Mouse (Mus musculus) Patski (cell line): ENCODE results near the gene Adamts13. TPM values are rescaled to one million over a fixed set of nuclear protein-coding genes. Genes with fewer than 3 reads are reported as not detected.

ENCODE experiments used
- ATAC-seq: fragments of 100-300 bp; one replicate; pipeline ENCODE4 v1.8.0; 2021
- CTCF ChIA-PET: fragments of 350-600 bp; sonication (Branson Sonifier 250); formaldehyde crosslinking; loops from one replicate; lab custom pipeline; 2022; ENCODE audit warnings: inconsistent platforms; lab: Charles Lee
- POLR2A ChIA-PET: fragments of 350-600 bp; sonication (Branson Sonifier 250); formaldehyde crosslinking; loops from one replicate; lab custom pipeline; 2022; ENCODE audit warnings: antibody characterized with exemption, inconsistent platforms; lab: Charles Lee
- DNase-seq: peaks from one replicate; pipeline ENCODE4 v3.0.0-alpha.2; 2011; ENCODE audit warnings: low read depth, low spot score
- H3K27me3 ChIP-seq: fragments of 371-371 bp; one replicate; pipeline ENCODE4 v1.5.1; 2021
- CTCF ChIP-seq: fragments of 100-300 bp; IDR thresholded peaks from one replicate; pipeline ENCODE4 v1.5.1; 2021
- in situ Hi-C: fragments of 300-500 bp; cut with MboI; formaldehyde crosslinking; loops from 3 replicates; pipeline ENCODE4 v1.11.1; 2018; ENCODE audit warnings: low pct_unique_long_range_greater_than_20kb, mixed read lengths
- polyA plus RNA-seq: library from polyadenylated mRNA; unstranded; gene quantifications from one replicate; pipeline ENCODE4 v1.2.3, GENCODE M21; 2021

The Adamts13 gene
- polyA plus RNA-seq: 0.04 TPM

DNA sequence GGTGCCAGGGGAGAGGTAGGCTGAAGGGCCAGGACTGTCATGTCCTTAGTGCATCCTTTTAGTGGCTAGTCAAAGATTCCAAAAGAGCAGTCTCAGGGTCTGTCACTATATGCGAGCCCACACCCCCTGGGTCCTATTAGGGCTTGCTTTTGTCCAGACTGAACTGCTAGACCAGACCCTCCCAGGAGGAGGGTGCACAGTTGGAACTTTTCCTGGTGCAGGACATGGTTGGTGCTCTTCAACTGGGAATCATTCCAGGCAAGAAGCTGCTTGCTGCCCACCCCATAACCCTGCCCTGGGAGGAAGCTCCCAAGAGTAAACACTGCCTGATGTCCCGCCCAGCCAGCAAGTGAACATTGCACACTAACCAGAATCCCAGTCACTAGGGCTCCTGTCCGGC is at the start of gene Adamts13:
Adamts13 (plus strand) TSS at position 301 of the 400 bp plus-strand sequence.
- no peak for TF ChIP-seq CTCF
- POLR2A ChIA-PET: interaction anchor here (1.3 kb wide), 1 partner anchor 15 kb away, joined by 3 read pairs; no protein-coding TSS in a partner anchor
- in situ Hi-C loops: no loop called here
- ATAC-seq (no peak), DNase-seq (no peak)
- peaks cover 52% of the 10 kb centered on the region for H3K27me3 ChIP-seq
- CTCF ChIA-PET: no interaction called here

DNA sequence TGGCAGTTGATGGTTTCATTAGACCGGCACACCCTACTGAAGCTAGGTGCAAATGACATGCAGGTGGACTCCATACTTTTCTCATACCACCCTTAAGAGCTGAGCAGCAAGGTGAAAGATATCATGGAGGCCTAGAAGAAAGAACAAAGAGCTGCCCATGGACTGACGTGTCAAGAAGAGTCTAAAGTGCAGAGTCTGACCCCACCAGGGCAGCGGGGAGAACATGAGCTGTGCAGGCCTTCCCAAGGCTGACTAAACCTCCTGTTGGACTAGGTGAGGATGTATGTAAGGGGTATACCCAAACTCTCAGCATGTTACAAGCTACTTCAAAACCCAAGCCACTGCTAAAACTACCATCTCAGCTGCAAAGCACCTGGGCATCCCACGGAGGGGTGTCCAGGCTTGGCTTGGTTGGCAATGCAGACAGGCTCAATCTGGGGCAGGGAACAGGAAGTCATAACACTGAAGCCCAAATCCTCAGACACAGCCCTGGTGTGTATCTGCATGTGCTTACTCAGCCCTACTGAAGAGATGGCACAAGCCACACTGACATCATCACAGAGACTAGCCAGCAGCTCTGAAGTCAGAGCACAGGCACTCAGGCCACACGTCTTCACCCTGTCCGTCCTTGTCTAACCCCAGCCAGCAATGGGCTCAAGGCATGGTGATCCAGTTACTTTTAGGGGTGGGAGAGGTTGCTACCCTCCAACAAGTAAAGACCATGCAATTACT is 45.3 kb upstream of the Adamts13 start:
- DNase-seq: no peak
- TF ChIP-seq CTCF: no peak
- ATAC-seq: peak; percentile 36
- in situ Hi-C loops: no loop called here
- no peaks in the 10 kb centered on the region for H3K27me3 ChIP-seq
- POLR2A ChIA-PET: interaction anchor here (3.7 kb wide), 1 partner anchor 11 kb away, joined by 17 read pairs; the partner anchor contains the start of genes Surf1 and Surf2
- CTCF ChIA-PET: interaction anchor here (2.0 kb wide), 1 partner anchor 19 kb away, joined by 4 read pairs; no protein-coding TSS in a partner anchor

- ChIA-PET CTCF (interaction anchor here (0.7 to 2.9 kb wide), 7 partner anchors 10 to 110 kb away, joined by 3 to 10 read pairs (median 3); no protein-coding TSS in a partner anchor), POLR2A (no interaction called here)
- DNase-seq (no peak), ATAC-seq (no peak)
- in situ Hi-C loops: no loop called here
- H3K27me3 ChIP-seq: no peaks in the 10 kb centered on the region
- peak; percentile 80 for TF ChIP-seq CTCF
Measured at GRCm38 (mm10) chr2:26930390-26930789, 42.8 kb upstream of the Adamts13 start.

- no peak for TF ChIP-seq CTCF
- no peak for ATAC-seq
- H3K27me3 ChIP-seq: no peaks in the 10 kb centered on the region
- no peak for DNase-seq
- in situ Hi-C loops: no loop called here
- CTCF ChIA-PET: interaction anchor here (1.1 kb wide), 1 partner anchor 11 kb away, joined by 3 read pairs; no protein-coding TSS in a partner anchor
- POLR2A ChIA-PET: interaction anchor here (0.6 to 1.5 kb wide), 4 partner anchors 12 to 31 kb away, joined by 3 to 4 read pairs (median 3); partner anchors contain the start of genes Surf1 and Surf2
Measured at GRCm38 (mm10) chr2:26932473-26933303, 40.5 kb upstream of the Adamts13 start.

DNA sequence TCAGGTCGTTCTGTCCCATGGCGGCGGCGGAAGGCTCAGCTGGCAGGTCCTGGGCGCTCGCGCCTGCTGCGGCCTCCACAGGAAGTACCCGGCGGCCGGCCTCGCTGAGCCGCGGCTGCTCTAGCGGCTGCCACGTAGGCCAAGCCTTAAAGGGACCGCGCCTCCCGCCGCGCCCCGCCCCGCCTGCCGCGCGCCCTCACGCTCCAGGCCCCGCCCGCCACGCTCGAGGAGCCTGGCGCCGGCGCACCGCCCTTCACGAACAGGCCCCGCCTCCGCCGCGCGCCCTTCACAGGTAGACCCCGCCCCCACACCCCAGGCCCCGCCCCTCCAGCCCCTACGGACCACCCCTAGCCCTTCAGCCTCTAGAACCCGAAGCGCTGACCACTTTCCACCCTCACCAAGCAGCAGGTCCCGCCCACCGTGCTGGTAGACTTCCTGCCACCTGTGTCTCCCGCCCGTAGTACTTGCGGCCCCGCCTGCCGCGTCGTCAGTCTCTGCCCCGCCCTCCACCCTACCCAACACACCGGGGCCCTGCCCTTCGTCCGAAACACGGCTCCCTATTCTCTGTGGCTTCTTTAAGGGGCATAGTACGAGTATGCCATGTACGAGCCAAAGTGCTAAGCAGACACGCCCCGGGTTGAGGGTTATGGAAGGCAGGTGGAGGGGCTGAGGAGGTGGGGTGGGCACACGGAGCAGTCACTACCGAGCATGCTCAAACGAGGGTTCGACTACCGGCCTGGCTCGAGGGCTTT is 39.7 kb upstream of the Adamts13 start, which contains the start of the genes Surf4 and Stkld1:
Surf4 (minus strand) TSS at position 625 of the 752 bp plus-strand sequence.
Stkld1 (plus strand) TSS at position 744 of the 752 bp plus-strand sequence.
- in situ Hi-C loops: no loop called here
- CTCF ChIA-PET: no interaction called here
- TF ChIP-seq CTCF: no peak
- ATAC-seq (peak; percentile 92), DNase-seq (peak; percentile 37)
- H3K27me3 ChIP-seq: no peaks in the 10 kb centered on the region
- POLR2A ChIA-PET: no interaction called here

DNA sequence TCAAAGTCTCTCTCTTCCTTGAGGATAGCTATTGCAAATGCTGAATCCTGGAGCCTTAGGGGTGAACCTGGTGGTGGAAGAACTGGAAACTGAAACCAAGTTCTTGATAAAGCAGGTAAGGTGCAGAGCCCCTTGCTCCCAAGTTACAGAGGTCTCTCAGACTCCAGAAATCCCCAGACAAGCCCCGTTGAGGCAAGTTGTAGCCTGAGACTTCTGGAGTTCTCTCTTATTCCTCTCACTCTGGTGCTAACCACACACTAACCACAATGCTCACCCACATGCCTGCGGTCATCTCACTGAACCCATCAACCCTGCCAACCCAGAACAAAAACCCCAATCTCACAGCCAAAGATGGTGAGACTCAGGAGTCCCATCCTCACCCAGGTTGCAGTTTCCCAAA is 37.9 kb upstream of the Adamts13 start:
- DNase-seq: no peak
- ChIA-PET CTCF (no interaction called here), POLR2A (interaction anchor here (0.7 kb wide), 1 partner anchor 162 kb away, joined by 3 read pairs; no protein-coding TSS in a partner anchor)
- no peaks in the 10 kb centered on the region for H3K27me3 ChIP-seq
- in situ Hi-C loops: no loop called here
- no peak for ATAC-seq
- TF ChIP-seq CTCF: no peak

DNA sequence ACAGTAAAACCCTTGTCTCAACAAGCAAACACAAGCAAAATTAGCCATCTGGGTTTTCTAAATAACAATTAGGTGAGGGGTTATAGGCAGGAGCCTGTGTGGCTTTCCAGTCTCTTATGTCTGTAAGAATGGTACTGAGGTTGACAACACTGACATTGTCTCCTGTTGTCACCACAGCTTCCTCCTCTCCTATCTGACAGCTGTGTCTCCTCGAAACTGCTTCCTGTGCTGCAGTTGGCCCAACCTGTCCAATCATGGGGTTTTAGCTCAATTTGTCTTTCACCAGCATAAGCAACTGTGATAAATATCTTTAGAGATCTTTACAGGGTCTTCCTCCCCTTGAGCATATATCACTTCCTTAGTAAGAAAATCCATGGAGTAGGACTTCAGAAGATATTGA is 36.8 kb upstream of the Adamts13 start:
- in situ Hi-C loops: no loop called here
- ChIA-PET POLR2A (no interaction called here), CTCF (no interaction called here)
- DNase-seq (no peak), ATAC-seq (no peak)
- H3K27me3 ChIP-seq: no peaks in the 10 kb centered on the region
- no peak for TF ChIP-seq CTCF

GRCm38 (mm10) chr2:26941539-26941938 is 31.7 kb upstream of the Adamts13 start:
- no peak for ATAC-seq
- TF ChIP-seq CTCF: no peak
- no peak for DNase-seq
- in situ Hi-C loops: no loop called here
- peaks cover 4% of the 10 kb centered on the region for H3K27me3 ChIP-seq
- CTCF ChIA-PET: no interaction called here
- POLR2A ChIA-PET: no interaction called here

GRCm38 (mm10) chr2:26943253-26943652 is 30.0 kb upstream of the Adamts13 start:
- peaks cover 4% of the 10 kb centered on the region for H3K27me3 ChIP-seq
- ChIA-PET CTCF (interaction anchor here (1.2 kb wide), 1 partner anchor 9 kb away, joined by 4 read pairs; no protein-coding TSS in a partner anchor), POLR2A (no interaction called here)
- no peak for DNase-seq
- in situ Hi-C loops: no loop called here
- no peak for TF ChIP-seq CTCF
- no peak for ATAC-seq

DNA sequence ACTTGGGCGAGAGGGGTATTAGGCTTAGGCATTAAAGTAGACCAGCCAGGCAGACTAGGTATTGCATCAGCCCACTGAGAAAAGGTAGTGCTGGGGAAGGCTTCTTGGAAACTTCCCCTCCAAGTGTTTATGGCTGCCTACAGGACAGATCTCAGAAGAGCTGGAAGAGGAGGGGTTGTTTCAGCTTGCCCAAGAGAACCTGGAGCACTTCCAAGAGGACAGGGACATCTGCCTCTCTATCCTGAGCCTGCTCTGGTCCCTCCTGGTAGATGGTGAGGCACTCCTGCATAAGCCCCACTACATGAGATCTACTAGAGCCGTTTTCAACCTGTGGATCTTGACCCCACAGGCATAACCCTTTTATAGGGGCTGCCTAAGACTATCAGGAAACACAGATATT is 22.8 kb upstream of the Adamts13 start:
- TF ChIP-seq CTCF: no peak
- ATAC-seq: no peak
- CTCF ChIA-PET: no interaction called here
- in situ Hi-C loops: no loop called here
- no peak for DNase-seq
- no peaks in the 10 kb centered on the region for H3K27me3 ChIP-seq
- POLR2A ChIA-PET: no interaction called here
